Mouse (Mus musculus) limb, embryonic 13.5 days (tissue): ENCODE measurements around the gene Rtl10. TPM values are rescaled to one million over a fixed set of nuclear protein-coding genes. Genes with fewer than 3 reads are reported as not detected.

Experiments used
- ATAC-seq: fragments of 200-750 bp; cut with Nextera tagmentation; 2 replicates; pipeline ENCODE4 v1.8.0; 2017; ENCODE audit warnings: low read depth, moderate number of reproducible peaks, moderate TSS enrichment; ENCODE audit not compliant: low FRiP score
- H3K27ac ChIP-seq: fragments of 300-500 bp; sonication (generic); 2 replicates; pipeline ENCODE4 v1.5.1; 2015; ENCODE audit warnings: inconsistent platforms, mild to moderate bottlenecking, moderate library complexity
- H3K27me3 ChIP-seq: fragments of 300-500 bp; sonication (generic); 2 replicates; pipeline ENCODE4 v1.6.1; 2015; ENCODE audit warnings: mild to moderate bottlenecking, inconsistent platforms
- H3K36me3 ChIP-seq: fragments of 300-500 bp; sonication (generic); 2 replicates; pipeline ENCODE4 v1.6.1; 2015; ENCODE audit warnings: inconsistent platforms, mild to moderate bottlenecking, moderate library complexity
- H3K4me1 ChIP-seq: fragments of 300-500 bp; sonication (generic); 2 replicates; pipeline ENCODE4 v1.6.1; 2015; ENCODE audit warnings: inconsistent platforms
- H3K4me2 ChIP-seq: fragments of 300-500 bp; sonication (generic); replicated peaks from 2 replicates; pipeline ENCODE4 v1.6.1; 2015; ENCODE audit warnings: inconsistent platforms, mild to moderate bottlenecking, moderate library complexity
- H3K4me3 ChIP-seq: fragments of 300-500 bp; sonication (generic); 2 replicates; pipeline ENCODE4 v1.5.1; 2015; ENCODE audit warnings: moderate library complexity, mild to moderate bottlenecking, inconsistent platforms
- H3K9ac ChIP-seq: fragments of 300-500 bp; sonication (generic); 2 replicates; pipeline ENCODE4 v1.6.1; 2015; ENCODE audit warnings: mild to moderate bottlenecking, inconsistent platforms
- H3K9me3 ChIP-seq: fragments of 300-500 bp; sonication (generic); 2 replicates; pipeline ENCODE4 v1.6.1; 2016; ENCODE audit warnings: inconsistent platforms
- WGBS: fragments of 180-500 bp; shearing (Covaris S2); methylation state at CpG from one replicate; pipeline ENCODE4 v1.1.7; 2015; 5-methylcytosine and 5-hydroxymethylcytosine counted together
- polyA plus RNA-seq: library from polyadenylated mRNA; unstranded; fragments of >200 nt; fragmentation: Nextera tagmentation; extraction: Ambion mirVana; gene quantifications from 2 replicates; pipeline ENCODE4 v1.2.1, GENCODE M21; 2015

The Rtl10 gene
- polyA plus RNA-seq, 1 experiment from 2014 or later = 5.9 TPM

DNA sequence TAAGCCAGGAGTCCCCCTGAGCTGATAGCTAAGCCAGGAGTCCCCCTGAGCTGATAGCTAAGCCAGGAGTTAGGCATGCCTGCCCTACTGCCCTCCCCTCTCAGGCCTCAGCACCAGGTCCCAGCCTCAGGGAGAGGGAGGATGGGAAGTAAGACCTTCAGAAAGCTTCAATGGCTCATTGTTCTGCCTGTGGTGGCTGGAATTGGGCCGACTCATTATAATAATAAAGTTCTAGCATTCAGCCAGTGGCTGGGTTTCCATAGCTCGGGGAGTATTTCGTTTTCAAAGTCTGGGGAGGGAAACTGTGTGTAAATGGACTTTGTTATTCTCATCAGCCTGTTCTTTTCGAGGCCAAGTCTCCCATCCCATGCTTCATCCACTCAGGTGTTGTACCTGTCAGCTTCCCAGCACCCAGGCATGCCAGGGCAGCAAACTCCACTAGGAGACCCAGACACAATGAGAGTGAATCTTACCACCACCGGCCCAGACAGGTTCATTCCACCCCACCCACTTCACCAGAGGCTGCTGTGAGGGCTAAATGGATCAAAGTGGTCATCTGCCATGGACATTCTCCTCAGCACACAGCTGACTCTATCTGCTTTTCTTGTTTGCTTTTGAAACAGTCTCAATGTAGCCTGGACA is 13.8 kb upstream of the Rtl10 start:
- Histone ChIP-seq H3K9ac (peak overlapping the region; percentile 19; the same call in 1 of the 2 replicates), H3K36me3 (no peaks in the 10 kb centered on the region), H3K9me3 (no peaks in the 10 kb centered on the region), H3K27ac (peak overlapping the region; percentile 28; the same call in 1 of the 2 replicates), H3K4me1 (peaks cover 28% of the 10 kb centered on the region), H3K27me3 (no peaks in the 10 kb centered on the region), H3K4me2 (no peak overlapping the region), H3K4me3 (no peak overlapping the region)
- WGBS = 50% methylated on average over 5 of the region's 5 CpGs
- ATAC-seq = no peak

DNA sequence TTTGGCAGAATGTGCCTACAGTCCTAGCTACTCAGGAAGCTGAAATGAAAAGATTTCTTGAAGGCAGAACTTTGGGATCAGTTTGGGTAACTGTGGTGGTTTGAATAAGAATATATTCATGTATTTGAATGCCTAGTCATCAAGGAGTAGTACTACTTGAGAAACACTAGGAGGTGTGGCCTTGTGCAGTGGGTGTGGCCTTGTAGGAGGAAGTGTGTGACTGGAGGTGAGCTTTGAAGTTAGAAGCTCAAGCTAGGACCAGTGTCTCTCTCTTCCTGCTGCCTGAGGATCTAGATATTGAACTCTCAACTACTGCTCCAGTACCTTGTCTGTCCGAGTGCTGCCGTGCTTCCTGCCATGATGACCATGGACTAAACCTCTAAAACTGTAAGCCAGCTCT is 12.6 kb upstream of the Rtl10 start:
- Histone ChIP-seq H3K4me2 (no peak overlapping the region), H3K27ac (no peak overlapping the region), H3K9ac (no peak overlapping the region), H3K27me3 (no peaks in the 10 kb centered on the region), H3K4me3 (no peak overlapping the region), H3K4me1 (peaks cover 20% of the 10 kb centered on the region), H3K9me3 (no peaks in the 10 kb centered on the region), H3K36me3 (no peaks in the 10 kb centered on the region)
- WGBS = 93% methylated on average over 2 of the region's 2 CpGs
- no peak for ATAC-seq

DNA sequence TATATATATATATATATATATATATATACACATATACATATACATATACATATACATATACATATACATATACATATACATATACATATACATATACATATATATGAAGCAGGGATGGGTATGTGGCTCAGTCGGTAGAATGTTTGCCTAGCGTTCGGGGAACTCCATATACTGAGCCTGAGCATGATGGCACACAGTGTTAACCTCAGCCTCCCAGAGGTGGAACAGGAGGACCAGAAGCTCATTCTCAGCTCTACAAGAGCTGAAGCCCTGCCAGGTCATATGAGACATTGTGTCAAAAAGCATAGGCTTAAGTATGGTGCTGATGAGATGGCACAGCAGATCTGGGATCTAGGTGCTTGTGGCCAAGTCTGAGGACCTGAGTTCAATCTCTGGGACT is 8.4 kb upstream of the Rtl10 start:
- Histone ChIP-seq H3K4me2 (no peak overlapping the region), H3K4me1 (peaks cover under 1% of the 10 kb centered on the region; the same call in 1 of the 2 replicates)
- 94% methylated on average over 3 of the region's 3 CpGs for WGBS

DNA sequence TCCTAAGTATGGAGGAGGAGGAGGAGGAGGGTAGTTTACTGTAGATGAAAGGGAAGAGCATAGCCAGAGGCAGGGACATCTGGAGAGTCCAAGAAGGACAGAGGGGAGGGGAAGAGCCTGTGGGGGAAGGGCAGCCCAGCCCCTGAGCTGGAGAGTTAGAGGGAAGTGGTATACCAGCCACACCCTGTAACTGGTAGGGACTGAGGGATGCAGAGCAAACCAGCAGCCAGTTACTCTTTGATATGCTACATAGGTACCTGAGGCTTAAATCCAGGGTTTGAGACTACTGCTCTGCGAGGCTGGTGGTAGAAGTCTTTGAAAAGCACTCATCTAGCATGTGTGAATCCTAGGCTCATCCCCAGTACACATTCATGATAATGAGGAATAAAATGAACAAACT is 7.8 kb upstream of the Rtl10 start:
- Histone ChIP-seq H3K36me3 (no peaks in the 10 kb centered on the region), H3K9me3 (no peaks in the 10 kb centered on the region), H3K4me2 (no peak overlapping the region), H3K4me1 (no peaks in the 10 kb centered on the region), H3K9ac (no peak overlapping the region), H3K4me3 (no peak overlapping the region), H3K27ac (no peak overlapping the region), H3K27me3 (no peaks in the 10 kb centered on the region)
- WGBS = 59% methylated on average over 1 of the region's 1 CpGs
- no peak for ATAC-seq

More for the DNA sequence above, 8.4 kb upstream of the Rtl10 start:
- ATAC-seq = no peak
- no peak overlapping the region for H3K27ac ChIP-seq
- H3K9me3 ChIP-seq = no peaks in the 10 kb centered on the region
- no peaks in the 10 kb centered on the region for H3K27me3 ChIP-seq
- H3K4me3 ChIP-seq = no peak overlapping the region
- no peak overlapping the region for H3K9ac ChIP-seq
- H3K36me3 ChIP-seq = no peaks in the 10 kb centered on the region

DNA sequence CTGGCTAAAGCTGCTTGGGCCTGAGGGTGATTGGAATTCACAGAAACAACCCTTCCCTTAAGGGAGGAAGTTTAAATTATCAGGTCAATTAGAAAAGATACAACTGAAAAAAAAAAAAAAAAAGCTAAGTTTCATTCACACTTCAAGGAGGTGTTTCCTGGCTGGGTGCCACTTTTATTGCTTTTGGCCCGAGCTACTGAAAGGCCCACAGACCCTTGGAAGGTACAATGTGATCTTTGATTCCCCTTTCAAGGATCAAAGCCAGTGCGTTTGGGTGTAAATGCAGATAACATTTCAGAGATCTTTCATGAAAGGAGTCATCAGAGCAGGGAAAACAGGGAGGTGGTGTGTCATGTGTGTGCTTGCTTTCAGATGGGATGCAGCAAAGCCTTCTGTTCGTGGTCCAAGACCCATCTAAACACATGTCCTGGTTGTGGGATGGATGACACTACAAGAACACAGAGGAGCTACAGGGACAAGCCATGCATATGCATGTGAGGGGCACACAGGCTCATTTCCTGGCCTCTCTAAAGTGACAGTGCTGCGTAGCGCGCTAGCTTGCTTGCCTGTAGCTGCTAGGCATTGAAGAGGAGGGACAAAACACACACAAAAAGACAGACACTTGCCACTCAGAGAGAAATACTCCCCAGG is 711 bp upstream of the Rtl10 start:
- Histone ChIP-seq H3K27me3 (no peaks in the 10 kb centered on the region), H3K9me3 (no peaks in the 10 kb centered on the region), H3K4me2 (peak overlapping the region; percentile 89), H3K4me1 (peaks cover 25% of the 10 kb centered on the region), H3K4me3 (peak overlapping the region; percentile 78), H3K9ac (peak overlapping the region; percentile 84), H3K27ac (peak overlapping the region; percentile 87), H3K36me3 (peaks cover 22% of the 10 kb centered on the region)
- WGBS = 7% methylated on average over 6 of the region's 6 CpGs
- no peak; the same call in 1 of the 2 replicates for ATAC-seq

DNA sequence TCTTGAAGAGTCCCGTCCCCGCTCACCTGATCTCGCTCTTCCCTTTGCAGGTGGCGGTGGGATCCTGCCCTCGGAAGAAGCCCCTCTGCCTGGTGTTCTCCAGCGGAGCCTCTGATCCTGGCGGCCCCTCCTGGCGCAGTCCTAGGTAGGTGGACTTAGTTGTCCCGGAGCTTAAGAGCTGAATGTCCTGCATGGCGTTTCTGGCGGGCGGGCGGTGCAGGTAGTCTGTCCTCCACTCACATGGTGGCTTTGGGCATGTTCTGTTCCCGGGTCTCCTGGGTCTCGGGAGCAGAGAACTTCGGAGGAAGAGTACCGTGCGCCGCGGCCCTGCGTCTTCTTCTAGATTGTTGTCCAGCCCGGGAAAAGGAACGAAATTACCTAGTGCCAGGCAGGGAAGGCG is 295 bp downstream of the Rtl10 start:
- Histone ChIP-seq H3K9me3 (no peaks in the 10 kb centered on the region), H3K4me1 (peaks cover 25% of the 10 kb centered on the region), H3K4me2 (peak overlapping the region; percentile 89), H3K9ac (peak overlapping the region; percentile 84), H3K27me3 (no peaks in the 10 kb centered on the region), H3K4me3 (peak overlapping the region; percentile 78), H3K36me3 (peaks cover 28% of the 10 kb centered on the region), H3K27ac (peak overlapping the region; percentile 48)
- no peak for ATAC-seq
- WGBS = under 1% methylated on average over 24 of the region's 24 CpGs

DNA sequence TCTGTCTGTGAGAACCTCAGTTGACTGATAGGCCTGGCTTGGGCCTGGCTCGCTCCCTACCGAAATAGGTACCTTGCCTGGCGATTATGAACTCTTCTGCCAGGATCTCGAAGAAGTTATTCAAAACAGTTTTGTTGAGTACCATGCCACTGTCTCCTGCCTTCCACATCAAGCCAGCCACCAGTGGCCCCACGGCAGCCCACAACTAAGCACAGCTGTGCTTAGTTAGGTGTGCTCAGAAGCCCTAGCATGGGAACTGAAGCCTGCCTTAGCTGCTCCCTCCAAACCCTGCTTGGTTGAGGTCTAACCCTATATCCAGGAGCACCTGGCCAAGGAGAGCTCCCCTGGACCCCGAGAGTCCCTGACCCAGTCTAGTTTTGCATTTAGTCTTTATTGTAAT is 2.8 kb downstream of the Rtl10 start:
- no peaks in the 10 kb centered on the region for H3K27me3 ChIP-seq
- H3K4me3 ChIP-seq = no peak overlapping the region
- no peak overlapping the region; the same call in 1 of the 2 replicates for H3K9ac ChIP-seq
- no peak overlapping the region for H3K4me2 ChIP-seq
- peaks cover 27% of the 10 kb centered on the region for H3K4me1 ChIP-seq
- no peaks in the 10 kb centered on the region for H3K9me3 ChIP-seq
- no peak for ATAC-seq
- peaks cover 37% of the 10 kb centered on the region for H3K36me3 ChIP-seq
- no peak overlapping the region for H3K27ac ChIP-seq
- 93% methylated on average over 6 of the region's 6 CpGs for WGBS

DNA sequence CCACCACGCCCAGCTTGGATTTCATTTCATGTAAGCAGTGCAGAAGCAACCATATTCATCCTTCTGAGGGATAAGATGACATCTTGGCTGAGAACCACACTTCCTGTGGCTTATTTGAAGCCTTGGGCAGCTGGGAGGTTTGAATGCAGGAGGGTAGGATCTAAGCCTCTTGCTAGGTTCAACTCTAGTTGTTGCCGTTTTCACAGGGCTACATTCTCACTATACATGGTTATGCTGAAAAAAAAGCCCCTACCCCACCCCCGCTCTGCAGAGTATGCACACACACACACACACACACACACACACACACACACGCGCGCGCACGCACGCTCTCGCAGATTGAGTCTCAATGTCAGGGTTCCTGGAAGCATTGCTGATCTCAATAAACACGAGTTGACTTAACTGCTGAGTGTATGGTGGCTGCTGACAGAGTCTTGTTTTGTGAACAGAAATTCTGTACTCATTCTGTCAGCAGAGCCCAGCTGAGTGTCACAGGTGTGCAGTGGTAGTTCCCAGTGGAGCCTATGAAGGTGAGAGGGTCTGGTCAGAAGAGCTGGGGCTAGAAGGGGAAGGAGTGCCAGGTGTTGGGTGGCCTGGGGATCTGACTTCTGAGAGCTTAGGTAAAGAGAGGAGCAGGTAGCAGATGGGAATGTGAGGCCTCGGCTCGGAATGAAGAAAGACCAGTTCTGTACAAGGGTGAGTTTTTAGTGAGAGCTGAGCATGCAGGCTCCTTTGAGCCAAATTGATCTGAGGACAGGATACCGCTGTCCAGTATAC is 5.1 kb downstream of the Rtl10 start:
- Histone ChIP-seq H3K4me3 (no peak overlapping the region), H3K36me3 (peaks cover 37% of the 10 kb centered on the region), H3K4me1 (peaks cover 35% of the 10 kb centered on the region), H3K4me2 (no peak overlapping the region), H3K27me3 (no peaks in the 10 kb centered on the region), H3K27ac (no peak overlapping the region), H3K9me3 (no peaks in the 10 kb centered on the region), H3K9ac (no peak overlapping the region)
- no peak for ATAC-seq
- 89% methylated on average over 14 of the region's 14 CpGs for WGBS

DNA sequence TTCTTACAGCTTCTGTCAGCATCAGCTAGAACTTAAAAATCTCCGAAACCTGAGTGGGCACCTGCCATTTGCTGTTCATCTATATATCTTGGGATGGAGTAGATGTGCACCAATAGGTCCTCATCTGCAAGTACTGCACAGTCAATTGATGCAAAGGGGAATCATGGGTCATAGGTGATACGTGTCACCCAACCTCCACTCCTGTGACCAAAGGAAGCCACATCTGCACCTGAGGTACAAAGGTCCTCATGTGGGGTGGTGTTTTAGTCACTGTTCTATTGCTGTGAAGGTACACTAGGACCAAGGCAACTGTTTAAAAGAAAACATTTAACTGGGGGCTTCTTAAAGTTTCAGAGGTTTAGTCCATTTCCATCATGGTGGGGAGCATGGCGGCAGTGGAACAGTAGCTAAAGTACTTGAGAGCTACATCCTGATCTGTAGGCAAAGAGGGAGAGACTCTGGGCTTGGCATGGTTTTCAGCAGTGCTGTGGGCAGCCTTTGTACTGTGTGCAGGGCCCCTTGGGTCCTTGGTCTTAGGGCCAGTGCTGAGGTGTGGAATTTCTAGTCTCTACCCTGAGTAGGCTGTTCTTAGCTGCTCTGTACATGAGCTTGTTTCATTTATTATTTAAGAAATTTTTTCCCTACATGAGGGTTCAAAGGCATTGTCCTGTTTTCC is 8.0 kb downstream of the Rtl10 start:
- Histone ChIP-seq H3K4me3 (no peak overlapping the region), H3K4me2 (no peak overlapping the region), H3K36me3 (peaks cover 22% of the 10 kb centered on the region), H3K27ac (no peak overlapping the region), H3K4me1 (peaks cover 27% of the 10 kb centered on the region; the same call in 1 of the 2 replicates), H3K27me3 (no peaks in the 10 kb centered on the region), H3K9me3 (no peaks in the 10 kb centered on the region), H3K9ac (no peak overlapping the region)
- ATAC-seq = no peak
- 95% methylated on average over 3 of the region's 3 CpGs for WGBS

DNA sequence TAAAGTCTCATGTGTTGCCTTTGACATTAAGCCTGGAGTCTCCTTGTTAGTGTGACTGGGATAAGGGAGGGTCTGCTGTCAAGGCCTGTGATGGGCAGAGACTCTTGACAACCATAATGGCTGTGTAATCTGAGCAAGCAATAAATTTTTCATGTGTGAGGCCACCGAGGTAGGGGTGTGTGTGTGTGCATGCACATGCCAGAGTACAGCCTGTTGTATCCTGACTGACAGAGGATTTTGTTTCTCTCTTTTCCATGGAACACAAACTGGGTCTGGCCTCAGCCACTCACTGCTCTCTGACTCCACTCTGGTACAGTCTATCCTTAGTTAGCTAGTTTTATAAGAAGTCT is 8.5 kb downstream of the Rtl10 start:
- no peak overlapping the region for H3K27ac ChIP-seq

DNA sequence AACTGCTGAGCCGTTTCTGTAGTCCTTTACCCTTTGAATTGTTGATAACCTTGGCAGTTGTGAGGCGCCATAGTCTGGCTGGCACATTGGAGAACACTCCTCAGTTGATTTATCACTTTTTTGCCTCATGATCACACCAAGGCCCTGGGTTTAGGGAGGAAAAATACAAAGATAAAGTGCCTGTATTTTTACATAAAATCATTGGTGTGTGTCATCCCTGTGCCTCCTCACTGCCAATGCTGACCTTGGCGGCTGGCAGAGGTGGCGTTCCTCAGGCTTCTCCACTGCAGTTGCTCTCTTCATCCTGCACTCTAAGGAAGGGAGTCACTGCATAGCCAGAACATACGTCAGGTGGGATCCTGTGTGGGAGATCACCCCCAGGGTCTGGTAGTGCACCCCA is 13.0 kb downstream of the Rtl10 start:
- H3K36me3 ChIP-seq = no peaks in the 10 kb centered on the region
- 81% methylated on average over 5 of the region's 5 CpGs for WGBS

More for the DNA sequence above, 8.5 kb downstream of the Rtl10 start:
- ATAC-seq = peak; percentile 44; the same call in 1 of the 2 replicates
- Histone ChIP-seq H3K9ac (no peak overlapping the region), H3K36me3 (peaks cover 17% of the 10 kb centered on the region), H3K4me3 (no peak overlapping the region), H3K4me1 (peaks cover 23% of the 10 kb centered on the region; the same call in 1 of the 2 replicates), H3K4me2 (no peak overlapping the region), H3K9me3 (no peaks in the 10 kb centered on the region), H3K27me3 (no peaks in the 10 kb centered on the region)
- WGBS = 19% methylated on average over 1 of the region's 1 CpGs

DNA sequence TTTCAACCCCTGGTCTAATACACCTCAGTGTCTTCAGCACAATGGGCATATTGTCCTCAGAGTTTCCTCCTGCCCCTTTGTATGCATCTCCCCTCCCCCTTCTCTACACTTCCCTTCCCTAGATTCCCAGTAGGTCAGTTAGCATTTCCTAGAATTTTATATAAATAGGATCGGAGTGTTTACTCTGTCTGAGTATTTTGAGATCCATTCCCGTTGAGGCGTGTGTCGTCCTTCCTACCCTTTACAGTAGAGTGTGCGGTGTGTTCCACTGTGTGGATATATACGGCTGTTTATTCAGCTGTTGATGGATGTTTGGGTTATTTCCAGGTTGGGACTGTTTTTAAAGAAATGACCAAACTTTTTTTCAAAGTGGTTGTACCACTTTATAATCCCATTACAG is 14.8 kb downstream of the Rtl10 start:
- peaks cover 7% of the 10 kb centered on the region; the same call in 1 of the 2 replicates for H3K4me1 ChIP-seq
- H3K9me3 ChIP-seq = no peaks in the 10 kb centered on the region
- WGBS = 67% methylated on average over 6 of the region's 6 CpGs
- H3K4me3 ChIP-seq = no peak overlapping the region
- no peak overlapping the region for H3K4me2 ChIP-seq
- no peak overlapping the region for H3K9ac ChIP-seq
- no peak overlapping the region for H3K27ac ChIP-seq
- no peaks in the 10 kb centered on the region for H3K36me3 ChIP-seq
- ATAC-seq = no peak
- no peaks in the 10 kb centered on the region for H3K27me3 ChIP-seq

More for the DNA sequence above, 13.0 kb downstream of the Rtl10 start:
- Histone ChIP-seq H3K9ac (no peak overlapping the region), H3K4me2 (no peak overlapping the region), H3K9me3 (no peaks in the 10 kb centered on the region), H3K27ac (no peak overlapping the region), H3K27me3 (no peaks in the 10 kb centered on the region), H3K4me1 (peaks cover 18% of the 10 kb centered on the region; the same call in 1 of the 2 replicates), H3K4me3 (no peak overlapping the region)
- ATAC-seq = no peak
